Mouse (Mus musculus): ENCODE results near the gene Adss.
"Not testable (repeated sequence)": the region's sequence is repeated elsewhere in the genome, so short reads cannot be mapped to it uniquely, and the experiment has no call there.

The Adss gene

DNA sequence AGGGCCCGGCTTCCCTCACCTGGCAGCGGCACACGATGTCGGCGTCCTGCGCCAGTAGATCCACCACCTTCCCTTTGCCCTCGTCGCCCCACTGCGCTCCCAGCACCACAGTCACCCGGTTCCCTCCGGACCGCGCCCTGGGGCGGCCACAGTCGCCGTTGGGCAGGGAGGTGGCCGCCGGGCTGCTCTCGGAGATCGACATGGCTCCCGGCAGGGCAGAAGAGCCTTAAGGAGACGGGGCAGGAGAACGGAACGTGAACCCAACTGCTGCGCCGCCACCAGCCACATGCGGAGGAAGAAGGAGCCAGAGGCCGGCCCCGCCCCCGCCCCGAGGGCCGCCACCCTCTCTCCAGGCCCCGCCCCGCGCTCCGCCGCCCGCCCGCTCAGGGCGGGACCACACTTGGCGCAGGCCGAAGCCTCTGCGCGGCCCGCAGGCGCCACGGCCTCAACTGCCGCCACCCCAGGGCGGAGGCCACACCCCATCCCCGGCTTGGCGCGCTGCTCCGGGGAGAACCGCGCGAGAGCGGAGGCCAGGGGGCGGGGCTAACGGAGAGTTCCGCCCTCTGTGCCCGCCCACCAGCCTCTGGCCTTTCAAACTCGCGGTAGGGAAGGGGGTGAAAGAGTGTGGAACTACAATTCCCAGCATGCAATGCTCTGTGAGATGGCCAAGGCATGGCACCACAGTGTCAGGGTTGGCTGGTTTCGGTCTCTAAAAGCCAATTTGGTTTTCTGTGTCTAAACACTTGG is at the start of gene Adss:
Gene Adss, minus strand, starts transcription at position 319 of the 747 bp plus-strand sequence.
- DNase-seq (ENCODE audit: low read depth, low spot score): peak; percentile 94

- DNase-seq (ENCODE audit: low read depth, low spot score): peak; percentile 5
These were observed 49.5 kb upstream of the Adss start for GRCm38 (mm10) chr1:177845812-177846211.

- not testable (repeated sequence) for DNase-seq (ENCODE audit: low read depth, low spot score)
These were observed 31.5 kb upstream of the Adss start for GRCm38 (mm10) chr1:177827776-177828175.

DNA sequence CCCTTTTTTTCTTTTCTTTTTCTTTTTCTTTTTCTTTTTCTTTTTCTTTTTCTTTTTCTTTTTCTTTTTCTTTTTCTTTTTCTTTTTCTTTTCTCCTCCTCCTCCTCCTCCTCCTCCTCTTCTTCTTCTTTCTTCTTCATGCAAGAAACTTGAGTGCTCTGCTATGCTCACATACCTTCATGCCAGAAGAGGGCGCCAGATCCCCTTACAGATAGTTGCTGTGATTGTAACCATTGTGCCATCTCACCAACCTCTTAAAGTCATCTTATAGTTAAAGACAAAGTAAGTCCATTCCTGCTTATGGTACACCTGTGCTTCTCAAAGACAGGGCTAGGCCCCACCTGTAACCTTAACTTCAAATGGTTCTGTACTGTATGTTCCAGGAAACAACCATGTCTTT is 10.5 kb upstream of the Adss start:
- not testable (repeated sequence) for DNase-seq (ENCODE audit: low read depth, low spot score)

DNA sequence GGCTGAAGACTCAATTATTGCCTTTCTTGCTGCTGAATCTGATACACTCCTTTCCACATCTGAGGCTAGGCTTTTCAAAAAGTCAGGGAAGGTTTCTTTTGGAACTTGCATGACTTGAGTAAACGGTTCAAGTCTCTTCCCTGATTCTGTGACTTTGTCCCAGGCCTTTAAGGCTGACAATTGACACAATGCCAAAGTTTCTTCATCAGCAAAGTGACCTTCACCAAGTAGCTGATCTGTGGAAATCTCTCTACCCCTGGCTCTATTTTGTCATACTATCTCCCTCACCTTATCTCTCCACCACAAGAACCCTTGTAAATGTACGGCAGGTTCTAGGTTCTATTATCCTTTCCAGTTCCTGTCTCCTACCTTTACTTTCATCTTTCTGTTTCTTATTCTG is 7.2 kb upstream of the Adss start:
- no peak for DNase-seq (ENCODE audit: low read depth, low spot score)

GRCm38 (mm10) chr1:177797151-177797755 is 942 bp upstream of the Adss start:
- no peak for DNase-seq (ENCODE audit: low read depth, low spot score)

- DNase-seq (ENCODE audit: low read depth, low spot score): no peak
These were observed 704 bp downstream of the Adss start for GRCm38 (mm10) chr1:177795421-177796192.

DNA sequence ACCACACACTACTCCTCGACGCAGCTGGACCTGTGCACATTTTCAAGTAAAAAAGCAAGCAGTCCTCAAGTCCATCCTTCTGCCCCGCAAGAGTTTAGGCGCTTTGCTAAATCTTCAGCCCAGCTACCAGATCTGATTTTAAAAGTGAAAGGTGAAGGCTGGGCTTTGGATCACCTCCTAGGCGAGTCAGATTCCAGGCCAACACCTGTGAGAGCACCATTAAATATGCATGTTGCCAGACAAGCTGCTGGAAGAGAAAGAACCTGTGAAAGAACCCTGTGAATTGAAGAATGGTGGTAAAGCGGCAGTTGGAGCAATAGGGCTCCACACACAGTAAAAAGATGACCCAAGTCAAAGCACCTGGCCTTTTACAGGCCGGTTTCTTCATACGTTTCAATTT is 1.4 kb downstream of the Adss start:
- no peak for DNase-seq (ENCODE audit: low read depth, low spot score)

DNA sequence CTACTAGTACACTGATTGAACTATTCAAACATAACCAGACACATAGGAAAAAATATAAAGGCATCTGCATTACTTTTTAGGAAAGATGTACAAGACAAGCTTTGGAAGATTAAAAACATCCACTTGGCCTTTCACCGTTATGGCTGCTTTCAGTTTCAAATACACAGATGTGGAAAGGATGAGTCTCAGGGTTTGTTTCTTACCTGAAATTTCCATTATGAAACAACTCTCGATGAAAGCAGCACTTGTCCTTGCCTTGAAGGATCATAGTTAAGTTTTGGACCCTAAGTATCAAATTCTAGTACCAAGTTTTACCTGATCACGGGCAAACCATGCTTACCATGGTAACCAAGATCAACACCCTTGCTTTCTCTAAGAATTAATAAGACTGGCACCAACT is 3.5 kb downstream of the Adss start:
- no peak for DNase-seq (ENCODE audit: low read depth, low spot score)

- DNase-seq (ENCODE audit: low read depth, low spot score): no peak
These were observed 18.9 kb downstream of the Adss start for GRCm38 (mm10) chr1:177777397-177777796.

GRCm38 (mm10) chr1:177768931-177769330 is 27.4 kb downstream of the Adss start:
- no peak for DNase-seq (ENCODE audit: low read depth, low spot score)

DNA sequence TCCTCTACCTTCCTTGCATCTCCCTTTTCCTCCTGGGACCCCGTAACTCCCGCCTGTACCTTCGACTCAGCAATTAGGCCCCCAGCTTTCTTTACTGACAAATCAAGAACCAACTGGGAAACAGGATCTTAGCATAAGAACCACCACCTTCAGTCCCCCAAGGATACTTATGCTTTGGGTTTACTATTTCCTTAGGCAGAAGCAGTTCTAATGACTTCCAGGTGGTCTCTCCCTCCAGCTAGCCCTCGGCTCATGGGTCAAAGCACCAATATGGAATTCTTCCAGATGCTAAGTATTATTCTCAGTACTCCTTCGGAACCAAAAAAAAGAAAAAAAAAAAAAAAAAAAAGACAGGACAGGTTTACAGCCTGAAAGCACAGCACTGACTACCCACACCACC is 39.1 kb downstream of the Adss start:
- DNase-seq (ENCODE audit: low read depth, low spot score): no peak

- DNase-seq (ENCODE audit: low read depth, low spot score): no peak
These were observed 42.8 kb downstream of the Adss start for GRCm38 (mm10) chr1:177753496-177753895.

DNA sequence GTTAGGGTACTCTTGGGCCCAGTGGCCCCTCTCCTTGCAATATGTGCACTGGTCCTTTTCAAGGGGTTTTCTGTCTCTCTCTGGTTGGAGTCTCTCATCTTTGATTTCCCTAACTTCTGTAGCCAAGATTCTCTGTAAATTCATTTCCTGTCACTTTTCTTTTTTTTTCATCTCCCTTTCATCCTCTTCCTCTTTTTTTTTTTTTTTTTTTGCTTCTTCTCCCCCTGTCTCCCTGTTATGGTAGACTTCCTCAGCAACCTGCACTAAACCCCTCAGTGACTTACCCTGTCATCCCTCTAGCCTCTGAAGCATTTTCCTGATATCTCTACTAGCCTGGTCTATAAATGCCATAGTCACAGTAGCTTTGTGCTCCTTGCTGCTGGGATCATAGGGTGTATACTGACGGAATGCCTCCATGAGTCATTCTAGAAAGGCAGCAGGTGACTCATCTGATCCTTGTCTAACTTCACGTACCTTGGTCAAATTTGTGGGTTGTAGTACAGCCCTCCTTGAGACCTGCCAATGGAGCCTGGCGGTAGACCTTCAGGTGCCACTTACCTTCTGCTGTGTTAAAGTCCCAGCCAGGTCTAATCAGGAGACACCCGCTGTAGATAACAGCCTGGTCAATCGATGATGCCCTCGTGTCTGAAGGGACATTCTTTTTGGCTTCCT is 48.3 kb downstream of the Adss start:
- no peak for DNase-seq (ENCODE audit: low read depth, low spot score)

DNA sequence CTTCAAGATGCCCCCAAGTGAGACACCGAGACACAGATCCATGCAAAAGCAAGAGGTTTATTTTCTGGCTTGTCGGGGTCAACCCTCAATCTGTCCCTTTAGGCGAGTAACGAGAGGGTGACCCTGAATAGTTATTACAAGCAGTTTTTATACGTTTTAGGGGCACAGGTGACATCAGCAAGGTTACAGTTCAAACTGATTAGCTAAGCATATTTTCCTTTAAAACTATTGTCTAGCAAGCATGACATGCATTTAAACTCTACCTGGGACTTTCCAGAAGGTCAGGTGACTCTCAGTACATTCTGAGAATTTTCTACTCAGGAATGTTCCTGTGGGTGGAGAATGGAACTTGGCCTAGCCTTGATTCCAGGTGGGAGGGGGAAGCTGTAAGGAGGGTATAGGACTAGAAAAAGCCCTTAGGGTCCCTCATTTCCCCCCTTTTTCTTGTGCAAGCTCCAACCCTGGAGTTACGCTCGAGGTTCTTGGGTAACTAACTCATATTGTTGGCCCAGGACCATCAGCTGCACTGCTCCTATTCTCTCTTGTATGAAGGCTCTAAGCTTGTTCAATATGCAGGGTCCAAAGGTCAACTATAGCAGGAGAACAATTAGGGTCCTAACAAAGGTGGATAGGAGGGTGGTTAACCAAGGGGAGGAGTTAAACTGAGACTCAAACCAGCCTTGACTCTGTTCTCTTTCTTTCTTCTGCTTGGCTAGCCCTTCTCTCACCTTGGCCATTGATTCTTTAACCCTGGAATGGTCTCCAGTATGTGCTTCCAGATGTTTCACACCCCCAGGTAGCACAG is 51.6 kb downstream of the Adss start:
- no peak for DNase-seq (ENCODE audit: low read depth, low spot score)

DNA sequence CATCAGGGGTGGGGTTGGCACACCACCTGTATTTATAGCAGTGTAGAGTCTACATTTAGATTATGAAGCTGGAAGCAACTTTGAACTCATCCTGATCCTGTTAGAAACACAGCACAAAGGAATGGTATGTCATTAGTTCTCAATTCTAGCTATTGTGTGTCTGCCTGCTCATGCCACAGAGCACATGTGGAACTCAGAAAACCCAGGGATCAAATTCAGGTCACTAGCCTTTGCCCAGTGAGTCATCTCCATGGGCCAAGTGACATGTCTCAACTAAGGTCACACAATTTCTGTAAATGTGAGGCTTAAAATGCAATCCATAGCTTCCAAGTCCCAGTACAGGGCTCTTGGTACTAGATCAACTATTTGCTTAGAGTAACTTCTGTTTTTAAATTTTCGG is 54.2 kb downstream of the Adss start:
- no peak for DNase-seq (ENCODE audit: low read depth, low spot score)

- no peak for DNase-seq (ENCODE audit: low read depth, low spot score)
These were observed 55.6 kb downstream of the Adss start for GRCm38 (mm10) chr1:177740707-177741106.

- no peak for DNase-seq (ENCODE audit: low read depth, low spot score)
These were observed 58.7 kb downstream of the Adss start for GRCm38 (mm10) chr1:177737505-177738105.

DNA sequence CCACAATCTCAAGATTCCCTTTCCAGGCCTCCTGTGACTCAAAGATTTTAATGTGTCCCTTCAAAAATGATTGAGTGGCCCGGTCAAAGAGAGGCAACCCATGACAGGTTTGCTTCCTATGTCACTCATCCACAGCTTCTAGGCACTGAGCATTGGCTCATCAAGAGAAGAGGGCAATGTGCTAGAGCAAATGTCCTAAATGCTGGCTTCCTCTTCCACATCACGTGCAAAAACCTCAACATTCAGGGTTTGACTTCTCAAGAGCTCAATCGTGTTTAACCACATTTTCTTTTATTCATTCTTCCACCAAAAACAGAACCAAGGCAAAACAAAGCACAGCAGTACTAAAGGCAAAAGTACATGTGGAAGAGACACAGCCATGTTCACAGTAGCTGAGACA is 64.3 kb downstream of the Adss start:
- DNase-seq (ENCODE audit: low read depth, low spot score): no peak

- DNase-seq (ENCODE audit: low read depth, low spot score): no peak
These were observed 67.0 kb downstream of the Adss start, which contains the start of gene 1700016C15Rik for GRCm38 (mm10) chr1:177729043-177730024. 1700016C15Rik (plus strand) TSS chr1:177729814.
